In genomic region chr1:85928057-85928687, GRCm38 (mm10) we compare ENCODE assay signal across 9 mouse cellular contexts. TPM values are rescaled to one million over a fixed set of nuclear protein-coding genes. Genes with fewer than 3 reads are reported as not detected.
DNase-seq lines count a peak whose midpoint lies in the region; ATAC-seq and TF ChIP-seq lines count a peak whose summit lies in the region.
"Had no signal": no experiment of that assay in that cellular context is flagged by ENCODE, and none has a peak within 500 bp of the region (broad histone marks: within the 10 kb centered on the region; RNA-seq: fewer than 3 reads in every experiment).

TSS of gene 4933407L21Rik (plus strand) at chr1:85928483.

- H3K4me3 ChIP-seq in left cerebral cortex, adult 2 months = no peak within 1 kb of the TSS

- TF ChIP-seq CTCF in left cerebral cortex, adult 2 months (IDR thresholded peaks at IDR 0.05) = no peak; the same call in 1 of the 2 replicates

- peak within 1 kb of the TSS; percentile 97 for H3K27ac ChIP-seq in left cerebral cortex, adult 2 months
- H3K27ac ChIP-seq: liver, embryonic 14.5 days had no signal

- intact Hi-C loops in left cerebral cortex, adult 2 months (cut with DNase I) = loop anchor here (2.0 kb wide), 2 partner anchors 33 to 59 kb away; partner anchors contain the start of gene Itm2c

- DNase-seq in cerebellum, adult 9-10 months = peak; percentile 32
- no peak for DNase-seq in cerebellum, postnatal 36 days
- DNase-seq in NIH3T3 (ENCODE audit: low read depth) = peak; percentile 12
- DNase-seq in frontal cortex, adult 2 months (ENCODE audit: extremely low spot score in 1 of 2, low spot score in 1 of 2) = peak; percentile 87 to 89
- DNase-seq in left cerebral cortex, adult 2 months (ENCODE audit: extremely low spot score in 1 of 2, low spot score in 2 of 2) = peak; percentile 72 to 77
- DNase-seq in right cerebral cortex, adult 18-20 months = peak; percentile 89
- DNase-seq in spleen, postnatal 10 days (ENCODE audit: low spot score in 2 of 2) = no peak

- ATAC-seq in erythroid progenitor cell, adult 5-6 weeks (replicated peaks; ENCODE audit: low FRiP score, poor library complexity, severe bottlenecking) = no peak

RNA-seq across cellular contexts. Expression of gene 4933407L21Rik, which starts in this region (rescaled TPM):
- 9.0 and 11.3 TPM in 2 replicates for polyA plus RNA-seq in frontal cortex, adult 2 months (2012; rRNA removed)
- total RNA-seq in left cerebral cortex, adult 2 months (2021) = 1 to 10 TPM; 5.5 to 7.2 TPM
- total RNA-seq in erythroid progenitor cell, adult 5-6 weeks (2015; ENCODE audit: low replicate concordance) = not detected in 2 replicates
- not detected in 2 replicates for total RNA-seq in erythroid progenitor cell, adult 5-6 weeks (2017; ENCODE audit: low replicate concordance)

Comparison
In these comparisons a context has a peak if more than half of its experiments do, and no peak if none do; other contexts are left out.
1. RNA of gene 4933407L21Rik (total RNA-seq): 5.5 to 7.2 TPM in left cerebral cortex, adult 2 months; not detected in erythroid progenitor cell, adult 5-6 weeks; every median in the first group is over 4 times any median in the second.
2. DNase-seq: peak in cerebellum, adult 9-10 months (single experiment), NIH3T3 (single experiment), frontal cortex, adult 2 months (2 of 2), left cerebral cortex, adult 2 months (2 of 2) and right cerebral cortex, adult 18-20 months (single experiment); none in cerebellum, postnatal 36 days (0 of 2) and spleen, postnatal 10 days (0 of 2).